Mouse (Mus musculus) C2C12 (cell line): Measurements from ENCODE around the gene Foxp2. TPM values are rescaled to one million over a fixed set of nuclear protein-coding genes. Genes with fewer than 3 reads are reported as not detected.

Experiments used
- H3K27me3 ChIP-seq: one replicate; pipeline ENCODE4 v1.6.1; 2011; ENCODE audit not compliant: control insufficient read depth, insufficient read depth, insufficient read length
- H3K36me3 ChIP-seq: one replicate; pipeline ENCODE4 v1.6.1; 2011; ENCODE audit not compliant: control insufficient read depth, insufficient read depth
- H3K4me3 ChIP-seq: one replicate; pipeline ENCODE4 v1.5.1; 2011; ENCODE audit warnings: mild to moderate bottlenecking, control low read depth; ENCODE audit not compliant: poor library complexity, insufficient read depth, severe bottlenecking
- H3K79me2 ChIP-seq: one replicate; pipeline ENCODE4 v1.6.1; 2011; ENCODE audit not compliant: control insufficient read depth, insufficient read depth
- H3K79me3 ChIP-seq: one replicate; pipeline ENCODE4 v1.6.1; 2011; ENCODE audit warnings: low read depth, control low read depth
- H3ac ChIP-seq: one replicate; pipeline ENCODE3; 2011; ENCODE audit warnings: low read depth; ENCODE audit not compliant: control insufficient read depth, insufficient read length
- CEBPB ChIP-seq: IDR thresholded peaks from one replicate; pipeline ENCODE4 v1.6.1; 2011; ENCODE audit warnings: low read depth, mild to moderate bottlenecking, control low read depth, moderate library complexity
- CTCF ChIP-seq: IDR thresholded peaks from one replicate; pipeline ENCODE4 v1.5.1; 2011; ENCODE audit not compliant: control insufficient read depth, insufficient read depth, insufficient read length
- FOSL1 ChIP-seq: IDR thresholded peaks from one replicate; pipeline ENCODE4 v1.8.0; 2011; ENCODE audit warnings: mild to moderate bottlenecking, low read length; ENCODE audit not compliant: poor library complexity, insufficient read depth, severe bottlenecking
- MAX ChIP-seq: IDR thresholded peaks from one replicate; pipeline ENCODE4 v1.6.1; 2011; ENCODE audit warnings: mild to moderate bottlenecking, control low read depth
- MYOD1 ChIP-seq: IDR thresholded peaks from one replicate; pipeline ENCODE4 v1.6.1; 2011; ENCODE audit warnings: low read depth; ENCODE audit not compliant: control insufficient read depth, insufficient read length
- MYOG ChIP-seq: IDR thresholded peaks from one replicate; pipeline ENCODE4 v1.6.1; 2011; ENCODE audit not compliant: control insufficient read depth, insufficient read length; ENCODE audit errors: extremely low read depth
- USF1 ChIP-seq: IDR thresholded peaks from one replicate; pipeline ENCODE4 v1.6.1; 2011; ENCODE audit warnings: low read depth, mild to moderate bottlenecking, control low read depth, moderate library complexity
- polyA plus RNA-seq: library from polyadenylated mRNA; unstranded; fragments of >200 nt; fragmentation: generic; extraction: Trizol; gene quantifications from one replicate; pipeline ENCODE4 v1.2.1, GENCODE M21; 2012; ENCODE audit warnings: missing spikeins

Foxp2 gene
- polyA plus RNA-seq, 1 experiment, result not detected

DNA sequence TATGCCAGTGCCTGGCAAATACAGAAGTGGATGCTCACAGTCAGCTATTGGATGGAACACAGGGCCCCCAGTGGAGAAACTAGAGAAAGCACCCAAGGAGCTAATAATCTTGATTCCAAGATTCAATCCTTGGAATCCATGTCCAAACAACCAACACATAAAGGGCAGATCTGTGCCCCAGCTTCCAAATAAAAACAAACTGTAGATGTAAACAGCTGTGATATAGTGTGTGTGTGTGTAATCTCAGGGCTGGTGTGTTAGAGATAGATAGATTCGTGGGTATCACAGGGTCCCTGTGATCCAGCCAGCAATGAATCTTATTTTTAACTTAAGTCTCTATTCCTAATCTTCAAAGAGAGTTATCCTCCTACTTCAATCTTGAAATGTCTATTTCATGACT, 107.0 kb downstream of the Foxp2 start:
- no peak for TF ChIP-seq USF1
- TF ChIP-seq MYOD1, result no peak
- TF ChIP-seq CTCF, result no peak
- no peak for TF ChIP-seq MYOG
- TF ChIP-seq CEBPB, result no peak
- TF ChIP-seq MAX, result no peak
- TF ChIP-seq FOSL1, result no peak

DNA sequence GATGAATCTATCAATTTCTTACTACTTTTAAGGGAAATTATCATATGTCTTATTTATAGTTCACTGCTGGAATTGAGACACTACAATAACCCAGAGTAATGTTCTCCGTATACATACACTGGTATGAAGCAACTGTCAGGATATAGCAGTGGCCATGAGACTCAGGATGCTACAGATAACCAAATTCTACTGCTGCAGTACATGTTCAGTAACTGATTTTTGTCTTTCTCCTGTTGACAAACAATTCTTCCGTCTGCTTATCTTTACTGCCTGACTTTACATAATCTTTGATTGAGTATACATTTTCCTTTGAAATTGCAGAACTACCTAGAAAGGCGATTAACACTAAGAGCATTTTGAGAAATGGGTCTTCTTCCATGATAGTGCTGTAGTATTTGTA, 127.3 kb downstream of the Foxp2 start:
- Histone ChIP-seq H3K27me3 (no peaks in the 10 kb centered on the region), H3ac (no peak overlapping the region), H3K79me2 (no peaks in the 10 kb centered on the region), H3K79me3 (no peaks in the 10 kb centered on the region), H3K36me3 (no peaks in the 10 kb centered on the region), H3K4me3 (no peak overlapping the region)
- no peak for TF ChIP-seq CEBPB
- TF ChIP-seq USF1, result no peak
- no peak for TF ChIP-seq MYOG
- TF ChIP-seq MYOD1, result no peak
- TF ChIP-seq FOSL1, result no peak
- TF ChIP-seq MAX, result no peak
- no peak for TF ChIP-seq CTCF

More for the DNA sequence above, 107.0 kb downstream of the Foxp2 start:
- Histone ChIP-seq H3ac (no peak overlapping the region), H3K79me3 (no peaks in the 10 kb centered on the region), H3K27me3 (no peaks in the 10 kb centered on the region), H3K36me3 (no peaks in the 10 kb centered on the region), H3K4me3 (no peak overlapping the region), H3K79me2 (no peaks in the 10 kb centered on the region)

- Histone ChIP-seq H3K79me3 (no peaks in the 10 kb centered on the region), H3K4me3 (no peak overlapping the region), H3K36me3 (no peaks in the 10 kb centered on the region), H3ac (no peak overlapping the region), H3K27me3 (no peaks in the 10 kb centered on the region), H3K79me2 (no peaks in the 10 kb centered on the region)
- TF ChIP-seq MYOG (no peak), MAX (no peak), MYOD1 (no peak), FOSL1 (no peak), CEBPB (no peak), USF1 (no peak), CTCF (no peak)
These were observed 128.4 kb downstream of the Foxp2 start for GRCm38 (mm10) chr6:15029446-15030125.

GRCm38 (mm10) chr6:15063246-15063645, 162.1 kb downstream of the Foxp2 start:
- TF ChIP-seq MAX, result no peak
- no peak for TF ChIP-seq FOSL1
- TF ChIP-seq USF1, result no peak
- no peak for TF ChIP-seq MYOG
- no peak for TF ChIP-seq CEBPB
- TF ChIP-seq CTCF, result no peak
- no peak for TF ChIP-seq MYOD1
- no peak overlapping the region for H3ac ChIP-seq
- no peaks in the 10 kb centered on the region for H3K79me2 ChIP-seq
- no peak overlapping the region for H3K4me3 ChIP-seq
- H3K27me3 ChIP-seq, result no peaks in the 10 kb centered on the region
- H3K36me3 ChIP-seq, result no peaks in the 10 kb centered on the region
- no peaks in the 10 kb centered on the region for H3K79me3 ChIP-seq

GRCm38 (mm10) chr6:15101548-15101947, 200.4 kb downstream of the Foxp2 start:
- no peak overlapping the region for H3K4me3 ChIP-seq
- H3K27me3 ChIP-seq, result no peaks in the 10 kb centered on the region
- H3K79me2 ChIP-seq, result no peaks in the 10 kb centered on the region
- no peaks in the 10 kb centered on the region for H3K79me3 ChIP-seq
- TF ChIP-seq MYOG, result no peak
- TF ChIP-seq MAX, result no peak
- TF ChIP-seq MYOD1, result no peak
- no peak for TF ChIP-seq FOSL1
- TF ChIP-seq CEBPB, result no peak
- no peak for TF ChIP-seq CTCF
- TF ChIP-seq USF1, result no peak
- no peak overlapping the region for H3ac ChIP-seq
- H3K36me3 ChIP-seq, result no peaks in the 10 kb centered on the region
